Mouse (Mus musculus) MEL (cell line): ENCODE measurements around the gene Tspo2. TPM values are rescaled to one million over a fixed set of nuclear protein-coding genes. Genes with fewer than 3 reads are reported as not detected.
"Not testable (repeated sequence)": the region's sequence is repeated elsewhere in the genome, so short reads cannot be mapped to it uniquely, and the experiment has no call there.

Source experiments
- DNase-seq: peaks from one replicate; pipeline ENCODE4 v3.0.0; 2011; ENCODE audit warnings: low read depth, low spot score
- H3K27ac ChIP-seq: 2 replicates; pipeline ENCODE4 v1.5.1; 2012; ENCODE audit warnings: low read depth, mild to moderate bottlenecking, control low read depth, low read length, moderate library complexity; ENCODE audit not compliant: control insufficient read depth
- H3K27me3 ChIP-seq, 2 experiments: fragments of 150-350 bp in 1 of 2; sonication (generic) in 1 of 2; 2 replicates each; pipeline ENCODE4 v1.6.1; 2012; ENCODE audit warnings: low read length in 2 of 2, mild to moderate bottlenecking in 2 of 2, improper control_type of control experiment in 1 of 2, moderate library complexity in 1 of 2; ENCODE audit not compliant: insufficient read depth in 2 of 2, control insufficient read depth in 1 of 2
- H3K36me3 ChIP-seq, 2 experiments: 2 replicates each; pipeline ENCODE4 v1.6.1; 2012 to 2014; ENCODE audit warnings: low read length in 2 of 2, improper control_type of control experiment in 1 of 2, inconsistent platforms in 1 of 2, mild to moderate bottlenecking in 1 of 2; ENCODE audit not compliant: insufficient read depth in 2 of 2, control insufficient read depth in 1 of 2
- H3K4me1 ChIP-seq, 2 experiments: fragments of 150-350 bp in 1 of 2; sonication (generic) in 1 of 2; 2 replicates each; pipeline ENCODE4 v1.6.1; 2012; ENCODE audit warnings: low read length in 2 of 2, improper control_type of control experiment in 1 of 2, mild to moderate bottlenecking in 1 of 2; ENCODE audit not compliant: insufficient read depth in 2 of 2, control insufficient read depth in 1 of 2
- H3K4me3 ChIP-seq, 2 experiments: fragments of 150-350 bp in 1 of 2; sonication (generic) in 1 of 2; 2 replicates each; pipeline ENCODE4 v1.5.1; 2012; ENCODE audit warnings: low read depth in 2 of 2, low read length in 2 of 2, mild to moderate bottlenecking in 2 of 2, moderate library complexity in 2 of 2, control low read depth in 1 of 2, improper control_type of control experiment in 1 of 2; ENCODE audit not compliant: control insufficient read depth in 1 of 2, insufficient read depth in 1 of 2
- H3K79me2 ChIP-seq: 2 replicates; pipeline ENCODE4 v1.6.1; 2012; ENCODE audit warnings: mild to moderate bottlenecking, low read length, moderate library complexity; ENCODE audit not compliant: control insufficient read depth, poor library complexity, insufficient read depth
- H3K9ac ChIP-seq: 2 replicates; pipeline ENCODE4 v1.6.1; 2012; ENCODE audit warnings: low read depth, mild to moderate bottlenecking, control low read depth, low read length, moderate library complexity; ENCODE audit not compliant: control insufficient read depth, poor library complexity, severe bottlenecking
- H3K9me3 ChIP-seq: fragments of 150-350 bp; sonication (generic); replicated peaks from 2 replicates; pipeline ENCODE4 v1.6.1; 2012; ENCODE audit warnings: mild to moderate bottlenecking, low read length, improper control_type of control experiment, moderate library complexity; ENCODE audit not compliant: insufficient read depth
- BHLHE40 ChIP-seq: IDR thresholded peaks from 2 replicates; pipeline ENCODE4 v1.6.1; 2012; ENCODE audit warnings: low read depth, mild to moderate bottlenecking, inconsistent platforms, low read length, improper control_type of control experiment, borderline replicate concordance
- CHD1 ChIP-seq: IDR thresholded peaks from 2 replicates; pipeline ENCODE4 v1.6.1; 2012; ENCODE audit warnings: low read depth, mild to moderate bottlenecking, inconsistent platforms, low read length, improper control_type of control experiment
- CHD2 ChIP-seq: IDR thresholded peaks from 2 replicates; pipeline ENCODE4 v1.6.1; 2011; ENCODE audit warnings: low read length, improper control_type of control experiment
- ETS1 ChIP-seq: IDR thresholded peaks from 2 replicates; pipeline ENCODE4 v1.6.1; 2012; ENCODE audit warnings: low read depth, mild to moderate bottlenecking, inconsistent platforms, low read length, improper control_type of control experiment, moderate library complexity
- HCFC1 ChIP-seq: IDR thresholded peaks from 2 replicates; pipeline ENCODE4 v1.6.1; 2012; ENCODE audit warnings: low read depth, mild to moderate bottlenecking, inconsistent platforms, low read length, improper control_type of control experiment, moderate library complexity
- JUND ChIP-seq: IDR thresholded peaks from 2 replicates; pipeline ENCODE4 v1.6.1; 2011; ENCODE audit warnings: low read depth, mild to moderate bottlenecking, improper control_type of control experiment, low read length
- MAZ ChIP-seq: IDR thresholded peaks from 2 replicates; pipeline ENCODE4 v1.6.1; 2012; ENCODE audit warnings: low read depth, mild to moderate bottlenecking, inconsistent platforms, low read length, improper control_type of control experiment
- NRF1 ChIP-seq: IDR thresholded peaks from 2 replicates; pipeline ENCODE4 v1.6.1; 2014; ENCODE audit warnings: low read depth, mild to moderate bottlenecking, inconsistent platforms, low read length, improper control_type of control experiment, moderate library complexity; ENCODE audit not compliant: poor library complexity, insufficient read depth, severe bottlenecking
- RAD21 ChIP-seq: IDR thresholded peaks from 2 replicates; pipeline ENCODE4 v1.6.1; 2011; ENCODE audit warnings: mild to moderate bottlenecking, low read depth, low read length, improper control_type of control experiment
- TAL1 ChIP-seq: IDR thresholded peaks from 2 replicates; pipeline ENCODE4 v1.6.1; 2012; ENCODE audit warnings: mild to moderate bottlenecking, inconsistent platforms, low read length, moderate library complexity, mixed read lengths
- TCF12 ChIP-seq: IDR thresholded peaks from 2 replicates; pipeline ENCODE4 v1.6.1; 2014; ENCODE audit warnings: low read depth, mild to moderate bottlenecking, inconsistent platforms, low read length, improper control_type of control experiment, moderate library complexity
- ZC3H11A ChIP-seq: IDR thresholded peaks from 2 replicates; pipeline ENCODE4 v1.6.1; 2012; ENCODE audit warnings: low read depth, mild to moderate bottlenecking, inconsistent platforms, low read length, improper control_type of control experiment
- ZNF384 ChIP-seq: IDR thresholded peaks from 2 replicates; pipeline ENCODE4 v1.6.1; 2012; ENCODE audit warnings: low read depth, mild to moderate bottlenecking, inconsistent platforms, low read length, improper control_type of control experiment
- polyA plus RNA-seq, 2 experiments: library from polyadenylated mRNA; stranded (reverse) in 1 of 2; unstranded in 1 of 2; fragments of >175 nt in 1 of 2; fragments of >200 nt in 1 of 2; gene quantifications; 2 replicates each; pipeline versions ENCODE4 v1.2.1 to v1.2.4; 2012; ENCODE audit warnings: low replicate concordance in 2 of 2, low read depth in 1 of 2; ENCODE audit not compliant: insufficient read length in 2 of 2, insufficient read depth in 1 of 2, missing spikeins in 1 of 2
- total RNA-seq: library from RNA; depleted of rRNA; stranded (reverse); fragments of 300-350 nt; gene quantifications from 2 replicates; pipeline ENCODE4 v1.2.3, GENCODE M21; 2012

The Tspo2 gene
- total and polyA plus RNA-seq, 3 experiments, result 3.7 to 14.6 TPM; not detected in 1

GRCm38 (mm10) chr17:48483764-48484163, 32.4 kb upstream of the Tspo2 start:
- H3K4me1 ChIP-seq, result no peaks in the 10 kb centered on the region
- no peak overlapping the region for H3K27ac ChIP-seq
- DNase-seq, result no peak

GRCm38 (mm10) chr17:48479952-48480351, 28.6 kb upstream of the Tspo2 start:
- no peaks in the 10 kb centered on the region for H3K36me3 ChIP-seq
- no peaks in the 10 kb centered on the region for H3K79me2 ChIP-seq
- H3K9me3 ChIP-seq, result no peaks in the 10 kb centered on the region
- no peak for DNase-seq
- H3K9ac ChIP-seq, result no peak overlapping the region
- H3K4me1 ChIP-seq, result no peaks in the 10 kb centered on the region
- H3K27ac ChIP-seq, result no peak overlapping the region
- H3K4me3 ChIP-seq, result no peak overlapping the region
- no peaks in the 10 kb centered on the region for H3K27me3 ChIP-seq
- TF ChIP-seq HCFC1 (no peak), ZC3H11A (no peak), ETS1 (no peak), ZNF384 (no peak)

More at GRCm38 (mm10) chr17:48483764-48484163, 32.4 kb upstream of the Tspo2 start:
- TF ChIP-seq JUND, result no peak
- no peak for TF ChIP-seq ZC3H11A
- TF ChIP-seq RAD21, result no peak
- no peak for TF ChIP-seq CHD1
- no peak for TF ChIP-seq TAL1
- no peak for TF ChIP-seq CHD2
- no peak for TF ChIP-seq MAZ
- no peak for TF ChIP-seq HCFC1
- no peak for TF ChIP-seq NRF1
- TF ChIP-seq, all 39 proteins: peak for 0
- H3K9me3 ChIP-seq, result no peaks in the 10 kb centered on the region
- no peak overlapping the region for H3K9ac ChIP-seq
- H3K36me3 ChIP-seq, result no peaks in the 10 kb centered on the region
- no peak overlapping the region for H3K4me3 ChIP-seq
- no peaks in the 10 kb centered on the region for H3K79me2 ChIP-seq
- H3K27me3 ChIP-seq, result no peaks in the 10 kb centered on the region

- no peaks in the 10 kb centered on the region for H3K27me3 ChIP-seq
- H3K27ac ChIP-seq, result no peak overlapping the region
Measured at GRCm38 (mm10) chr17:48475444-48475843, 24.1 kb upstream of the Tspo2 start.

GRCm38 (mm10) chr17:48474282-48474681, 23.0 kb upstream of the Tspo2 start:
- H3K27me3 ChIP-seq, H3K9ac ChIP-seq: not testable (repeated sequence)

More at GRCm38 (mm10) chr17:48475444-48475843, 24.1 kb upstream of the Tspo2 start:
- DNase-seq, result no peak
- H3K36me3 ChIP-seq, result no peaks in the 10 kb centered on the region
- no peaks in the 10 kb centered on the region for H3K4me1 ChIP-seq
- no peak overlapping the region for H3K4me3 ChIP-seq
- no peaks in the 10 kb centered on the region for H3K79me2 ChIP-seq
- no peaks in the 10 kb centered on the region for H3K9me3 ChIP-seq
- no peak for TF ChIP-seq TCF12
- no peak for TF ChIP-seq BHLHE40
- H3K9ac ChIP-seq, result no peak overlapping the region

More at GRCm38 (mm10) chr17:48474282-48474681, 23.0 kb upstream of the Tspo2 start:
- not testable (repeated sequence) for H3K27ac ChIP-seq, H3K4me3 ChIP-seq, H3K9me3 ChIP-seq, DNase-seq, H3K79me2 ChIP-seq, H3K4me1 ChIP-seq, H3K36me3 ChIP-seq
